Mouse (Mus musculus) liver, postnatal 0 days (tissue): ENCODE measurements around the gene Atp8a2.

Experiments used
- CTCF ChIP-seq: sonication (generic); IDR thresholded peaks from 2 replicates; pipeline ENCODE4 v1.5.1; 2016; ENCODE audit warnings: antibody characterized with exemption, low read depth
- EP300 ChIP-seq: IDR thresholded peaks from 2 replicates; pipeline ENCODE4 v1.6.1; 2016; ENCODE audit warnings: antibody characterized with exemption, low read depth, mild to moderate bottlenecking

GRCm38 (mm10) chr14:59942199-59942598 is 254.8 kb downstream of the Atp8a2 start:
- no peak for TF ChIP-seq CTCF
- TF ChIP-seq EP300: no peak
